Mouse (Mus musculus) frontal cortex, postnatal 25 days (tissue): ENCODE results near the gene Prkcz.

ENCODE experiments used
- DNase-seq, 2 experiments: peaks; one replicate each; pipeline ENCODE4 v3.0.0; 2022; ENCODE audit warnings: low spot score in 2 of 2

Gene Prkcz

DNA sequence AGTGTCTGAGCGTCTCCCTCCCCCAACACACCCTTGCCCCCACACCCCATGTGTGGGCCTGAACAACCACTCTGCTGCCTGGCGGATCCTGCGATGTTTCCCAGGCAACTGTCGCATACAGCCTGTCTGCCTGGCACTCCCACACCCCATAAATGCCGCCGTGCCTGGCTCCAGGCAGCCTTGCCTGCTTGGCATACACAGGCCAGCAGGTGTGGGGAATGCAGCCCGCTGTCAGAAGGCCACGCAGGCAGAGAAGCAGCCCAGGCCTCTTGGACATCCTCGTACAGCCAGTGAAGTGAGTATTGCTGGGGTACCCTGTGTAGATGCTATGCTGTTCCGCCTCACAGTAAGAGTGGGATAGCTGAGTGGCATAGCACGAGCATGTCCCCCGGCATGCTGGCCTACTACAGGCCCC lies 114.5 kb downstream of the Prkcz start:
- peak; percentile 45 to 63 for DNase-seq

DNA sequence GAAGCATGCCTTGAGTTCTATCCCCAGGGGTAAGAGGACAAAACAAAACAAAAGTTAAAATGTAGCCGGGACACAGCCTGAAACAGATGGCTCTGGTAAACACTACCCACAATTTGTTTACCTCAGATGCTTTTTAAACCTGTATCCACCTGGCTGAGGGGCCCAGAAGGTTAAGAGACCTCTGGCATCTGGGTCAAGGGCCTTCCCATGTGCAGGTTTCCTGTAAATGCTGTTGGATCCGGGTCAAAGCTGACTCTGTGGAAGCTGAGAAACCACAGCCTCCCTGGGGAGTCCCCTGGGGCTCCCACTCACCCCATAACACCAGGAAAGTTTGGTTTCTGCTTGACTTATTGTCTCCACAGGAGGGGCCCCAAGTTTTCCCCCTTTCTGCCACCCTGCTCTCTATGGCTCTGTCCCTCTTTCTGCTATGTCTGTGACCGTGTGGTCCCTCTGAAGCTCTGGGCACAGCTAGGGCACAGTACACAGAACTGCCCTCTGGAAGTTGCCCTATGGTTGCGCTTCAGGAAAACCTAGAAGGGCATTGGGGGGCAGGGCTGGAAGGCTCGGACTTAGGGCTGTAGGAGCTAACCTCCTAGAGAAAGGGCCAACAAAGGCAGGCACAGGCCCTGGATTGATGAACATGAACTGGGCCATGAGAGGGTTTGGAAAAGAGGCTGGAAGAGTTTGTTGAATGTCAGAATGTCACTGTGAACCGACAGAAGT lies 115.2 kb downstream of the Prkcz start:
- DNase-seq: no peak

DNA sequence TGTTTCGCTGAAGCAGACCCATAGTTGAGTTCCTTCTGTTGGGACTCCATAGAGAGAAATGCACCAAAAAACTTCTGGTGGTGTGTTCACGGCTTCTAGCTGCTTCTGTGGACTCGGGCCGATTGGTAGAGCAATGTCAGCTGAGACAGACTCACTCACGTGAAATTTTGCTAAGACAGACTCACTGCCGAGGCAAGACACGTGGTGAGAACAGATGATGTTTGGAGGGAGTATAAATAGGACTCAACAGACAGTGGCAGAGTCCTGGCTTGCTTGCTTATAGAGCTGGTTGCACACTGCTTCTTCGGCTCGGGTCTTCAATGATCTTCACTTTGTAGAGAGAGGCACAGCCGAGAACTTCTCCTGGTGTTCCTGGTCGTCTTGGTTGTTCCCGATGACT lies 117.9 kb downstream of the Prkcz start:
- DNase-seq: no peak

DNA sequence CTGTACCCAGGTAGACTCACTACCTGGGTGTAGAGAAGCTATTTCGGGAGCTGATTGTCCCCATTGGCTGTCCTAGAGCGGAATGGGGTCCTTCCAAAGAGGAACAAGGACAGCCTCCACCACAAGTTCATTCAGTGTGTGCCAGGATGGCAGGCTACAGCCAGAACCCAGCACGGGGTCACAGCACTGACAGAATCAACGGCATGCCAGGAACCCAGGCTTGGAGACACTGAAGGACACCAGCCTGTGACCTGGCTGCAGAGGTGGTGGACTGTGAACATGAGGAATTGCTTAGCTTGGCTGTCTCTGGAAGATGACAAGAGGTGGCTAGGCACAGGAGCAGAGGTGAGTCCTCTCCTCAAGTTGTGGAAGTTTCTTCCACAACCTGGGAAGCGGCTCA lies 118.9 kb downstream of the Prkcz start:
- DNase-seq: no peak

DNA sequence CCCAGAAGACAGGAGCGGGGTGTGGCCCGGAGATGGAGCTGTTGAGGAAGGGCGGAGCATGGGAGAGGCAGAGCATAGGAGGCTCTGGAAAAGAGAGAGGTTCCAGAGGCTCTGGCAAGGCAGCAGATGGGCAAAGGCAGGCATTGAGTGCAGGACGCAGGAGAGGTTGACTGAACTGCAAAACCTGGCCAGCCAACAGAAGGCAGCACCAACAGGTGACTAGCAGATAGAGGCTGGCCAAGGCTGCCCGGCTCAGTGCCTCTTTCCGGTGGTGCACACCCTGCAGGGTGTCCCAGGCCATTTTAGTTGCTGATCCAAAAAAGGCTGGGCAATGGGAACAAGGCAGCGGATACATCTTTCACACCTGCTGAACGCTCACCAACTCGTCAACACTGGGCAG lies 119.4 kb downstream of the Prkcz start:
- no peak for DNase-seq

DNA sequence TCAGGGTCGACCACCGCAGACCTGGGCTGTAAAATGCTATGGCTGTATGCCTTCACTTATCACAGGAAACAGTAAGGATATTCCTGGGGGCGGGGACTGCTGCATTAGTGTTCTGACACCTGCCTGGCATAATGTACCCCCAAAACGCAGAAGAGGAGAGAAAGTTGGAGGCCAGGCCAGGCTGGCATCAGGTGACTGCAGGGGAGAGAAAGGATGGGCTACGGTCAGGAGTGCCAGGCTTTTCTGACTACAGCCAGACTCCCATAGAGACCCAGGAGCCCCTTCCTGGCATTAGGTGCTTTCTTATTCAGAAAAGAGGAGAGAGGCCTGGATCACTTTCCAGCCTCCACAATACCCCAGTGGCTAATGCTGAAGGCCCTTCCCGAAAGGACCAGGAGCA lies 121.7 kb downstream of the Prkcz start:
- no peak for DNase-seq

DNA sequence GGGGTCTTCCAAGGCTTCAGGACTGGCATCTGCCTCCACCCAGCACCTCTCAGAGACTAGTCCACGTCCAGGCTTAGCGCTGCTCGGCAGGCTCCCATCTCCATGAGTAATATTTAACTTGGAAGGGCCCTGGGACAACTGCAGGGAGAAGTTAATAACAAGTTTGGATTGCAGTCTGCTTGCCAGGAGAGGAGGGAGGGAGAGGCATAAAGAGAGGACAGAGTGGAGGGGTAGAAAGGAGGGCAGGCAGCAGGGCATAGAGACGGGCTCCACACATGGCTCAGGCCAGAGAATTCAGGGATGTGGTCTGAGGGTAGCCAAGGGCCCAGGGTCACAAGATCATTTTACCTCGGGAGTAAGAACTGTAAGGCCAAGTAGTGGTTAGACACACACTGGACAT lies 122.9 kb downstream of the Prkcz start:
- DNase-seq: no peak

DNA sequence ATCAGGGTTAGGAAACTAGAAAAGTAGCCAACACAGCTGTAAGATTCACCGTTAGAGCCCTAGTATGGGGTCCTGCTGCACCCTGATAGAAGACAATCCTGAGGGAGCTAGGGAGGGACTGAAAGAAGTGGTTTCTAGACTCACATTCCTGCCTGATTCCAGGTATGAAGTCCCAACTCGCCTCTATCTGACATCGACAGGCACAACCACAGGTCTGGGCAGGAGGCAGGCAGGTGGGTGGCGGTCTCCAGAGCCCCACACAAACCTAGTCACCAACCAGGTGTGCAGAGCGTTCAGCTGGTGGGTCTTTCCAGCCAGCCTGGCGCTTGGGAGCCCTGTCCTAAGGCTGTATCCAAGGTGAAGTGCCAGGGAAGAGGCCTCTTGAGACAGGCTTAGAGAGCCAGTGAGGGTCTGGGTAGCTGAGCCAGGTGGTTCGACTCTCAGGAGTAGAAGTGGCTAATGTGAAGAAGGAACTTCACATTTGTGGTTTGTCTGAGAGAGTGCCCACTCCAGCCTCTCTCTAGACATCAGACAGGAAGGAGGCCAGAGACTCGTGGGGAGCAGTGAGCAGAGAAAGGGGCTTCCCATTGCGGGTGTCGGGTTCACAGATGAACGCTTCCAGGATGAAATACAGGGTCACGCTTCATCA lies 124.3 kb downstream of the Prkcz start:
- no peak for DNase-seq

DNA sequence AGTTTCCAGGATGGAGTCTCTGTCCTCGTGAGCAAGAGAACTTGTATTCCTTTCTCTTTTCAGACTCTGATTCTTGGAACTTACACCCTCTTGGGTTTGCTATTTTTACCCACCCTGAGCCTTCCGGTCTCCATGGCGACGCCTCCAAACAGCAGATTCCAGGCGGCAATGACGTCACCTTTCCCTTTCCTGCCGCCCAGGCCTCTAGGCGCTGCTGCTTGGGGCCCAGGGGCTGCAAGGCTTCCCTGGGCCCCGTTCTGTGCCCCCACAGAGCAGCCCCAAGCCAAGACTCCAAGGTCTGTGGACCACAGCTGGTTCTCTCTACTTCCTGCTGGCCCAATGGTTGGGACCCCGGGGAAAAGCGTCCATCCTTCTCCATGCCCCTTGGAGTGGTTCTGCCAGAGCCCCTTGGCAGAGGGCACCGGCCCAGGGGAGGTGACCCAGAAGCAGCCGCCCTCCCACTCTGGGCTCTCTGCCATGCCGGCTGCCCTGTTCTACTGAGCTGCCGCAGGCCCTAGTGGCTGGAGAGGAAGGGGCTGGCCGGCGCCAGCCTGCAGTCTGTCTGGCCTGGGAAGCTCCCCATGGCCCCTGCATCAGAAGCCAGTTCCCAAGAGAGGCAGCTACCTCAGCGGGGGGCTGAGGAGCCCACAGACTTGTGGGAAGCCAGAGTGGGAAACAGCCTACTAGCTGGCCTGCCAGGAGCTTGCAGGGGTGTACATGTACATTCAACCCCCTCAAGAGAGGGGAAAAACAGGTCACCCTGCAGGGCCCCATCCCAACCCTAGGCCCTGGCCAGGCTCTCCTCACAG lies 125.6 kb downstream of the Prkcz start:
- DNase-seq: peak; percentile 73 to 90

DNA sequence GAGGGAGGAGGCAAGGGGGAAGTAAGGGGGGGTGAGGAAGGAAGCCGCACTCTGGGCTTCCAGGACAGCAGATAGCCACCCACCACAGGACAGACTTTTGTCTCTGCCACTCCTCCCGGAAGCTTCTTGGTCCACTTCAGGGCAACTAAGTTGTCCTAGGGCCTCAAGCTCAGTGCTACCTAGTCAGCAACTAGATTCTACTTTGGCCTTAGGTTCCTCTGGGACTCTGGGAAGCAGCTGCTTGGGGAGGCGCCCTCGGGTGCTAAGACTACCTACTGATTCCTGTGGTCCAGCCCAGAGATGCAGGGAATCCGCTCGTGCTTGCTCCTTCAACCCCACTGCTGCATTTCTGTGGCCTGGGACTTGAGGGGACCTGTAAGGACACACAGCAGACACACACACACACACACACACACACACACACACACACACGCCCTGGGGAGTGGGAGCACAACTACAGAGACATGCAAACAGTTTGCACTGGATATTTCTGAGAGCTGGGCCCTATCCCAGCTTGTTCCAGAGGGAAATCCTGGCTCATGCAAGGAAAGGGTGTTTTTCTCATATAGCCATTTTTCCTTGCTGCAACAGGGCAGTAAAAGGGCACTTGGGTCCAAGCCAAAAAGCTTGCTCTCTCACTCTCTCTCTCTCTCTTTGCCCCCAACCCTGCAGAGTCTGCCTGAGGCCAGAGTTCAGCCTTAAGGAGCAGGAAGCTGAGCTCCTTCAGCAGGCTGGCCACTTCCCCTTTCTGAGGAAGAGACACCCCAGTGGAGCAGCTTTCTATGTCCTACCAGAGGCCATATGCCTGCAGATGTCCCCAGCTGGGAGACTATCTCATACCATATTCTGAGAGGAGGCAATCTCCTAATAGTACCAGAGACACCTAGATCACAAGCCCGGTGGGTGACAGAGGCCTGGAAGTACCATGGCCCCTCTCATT lies 126.5 kb downstream of the Prkcz start:
- DNase-seq: no peak

DNA sequence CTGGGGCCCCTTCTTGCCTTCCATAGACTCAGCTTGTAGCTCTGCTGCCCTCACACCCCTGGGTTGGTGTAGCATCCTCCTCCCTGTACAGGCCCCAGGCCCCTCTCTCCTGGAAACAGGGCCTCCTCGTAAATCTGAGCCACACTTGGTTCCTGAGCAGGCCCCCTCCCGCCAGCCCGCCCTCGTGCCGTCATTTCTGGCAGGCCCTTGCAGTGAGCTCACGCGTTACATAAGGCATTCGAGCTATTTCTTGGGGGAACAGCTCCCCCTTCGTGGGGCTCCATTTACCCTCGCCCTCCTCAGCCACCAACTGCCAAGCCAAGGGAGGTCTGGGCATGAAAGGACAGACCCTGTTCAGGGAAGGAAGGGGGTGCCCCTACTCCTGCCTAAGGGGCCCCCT lies 127.3 kb downstream of the Prkcz start:
- peak; percentile 60 to 65 for DNase-seq

DNA sequence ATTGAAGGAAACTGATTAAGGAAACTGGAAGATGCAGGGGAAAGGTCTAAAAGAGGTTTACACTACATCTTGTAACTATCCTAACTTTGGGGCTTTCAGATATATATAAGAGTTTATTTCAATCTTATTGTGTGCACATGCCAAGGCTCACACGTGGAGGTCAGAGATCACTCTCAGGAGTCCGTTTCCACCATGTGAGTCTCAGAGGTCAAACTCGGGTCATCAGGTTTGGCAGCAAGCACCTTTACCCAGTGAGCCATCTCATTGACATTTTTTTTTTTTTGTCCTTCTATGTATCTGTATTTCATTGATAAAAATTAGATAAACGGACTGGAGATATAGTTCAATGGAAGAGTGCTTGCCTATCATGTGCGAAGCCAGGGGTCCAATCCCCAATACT lies 132.7 kb downstream of the Prkcz start:
- DNase-seq: no peak

DNA sequence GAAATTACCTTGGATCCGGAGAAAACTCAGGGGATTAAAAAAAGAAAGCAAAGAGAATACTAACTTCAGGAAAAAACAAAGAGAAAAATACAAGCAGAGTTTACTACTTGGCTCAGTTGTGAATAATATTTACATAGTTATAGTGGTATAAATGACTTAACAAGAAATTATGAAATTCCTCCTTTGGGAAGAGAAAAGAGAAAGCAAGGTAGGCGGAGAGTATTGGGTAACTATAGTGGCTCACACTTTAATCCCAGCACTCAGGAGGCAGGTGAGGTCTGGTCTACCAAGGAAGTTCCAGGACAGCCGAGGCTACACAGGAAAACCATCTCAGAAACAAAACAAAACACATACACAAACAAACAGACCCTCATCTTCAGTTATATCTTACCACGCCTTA lies 133.2 kb downstream of the Prkcz start:
- DNase-seq: no peak

DNA sequence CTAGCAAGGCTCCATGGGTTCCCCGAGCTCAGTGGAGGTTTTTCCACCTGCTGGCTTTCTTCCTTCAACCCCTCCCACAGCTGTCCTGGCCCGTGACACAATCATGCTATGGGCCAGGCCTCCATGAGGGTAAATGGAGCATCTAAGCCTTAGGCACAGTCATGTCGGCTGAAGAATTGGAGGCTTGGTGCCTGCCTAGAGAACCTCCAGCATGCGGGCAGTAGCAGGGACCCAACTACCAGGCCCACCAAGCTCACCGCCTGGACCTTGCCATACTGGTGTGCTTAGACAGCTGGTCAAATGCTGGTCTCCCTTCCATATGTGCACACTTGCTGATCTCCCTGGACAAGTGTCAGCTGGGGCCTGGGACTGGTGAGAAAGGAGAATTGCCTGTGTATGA lies 135.2 kb downstream of the Prkcz start:
- no peak for DNase-seq

DNA sequence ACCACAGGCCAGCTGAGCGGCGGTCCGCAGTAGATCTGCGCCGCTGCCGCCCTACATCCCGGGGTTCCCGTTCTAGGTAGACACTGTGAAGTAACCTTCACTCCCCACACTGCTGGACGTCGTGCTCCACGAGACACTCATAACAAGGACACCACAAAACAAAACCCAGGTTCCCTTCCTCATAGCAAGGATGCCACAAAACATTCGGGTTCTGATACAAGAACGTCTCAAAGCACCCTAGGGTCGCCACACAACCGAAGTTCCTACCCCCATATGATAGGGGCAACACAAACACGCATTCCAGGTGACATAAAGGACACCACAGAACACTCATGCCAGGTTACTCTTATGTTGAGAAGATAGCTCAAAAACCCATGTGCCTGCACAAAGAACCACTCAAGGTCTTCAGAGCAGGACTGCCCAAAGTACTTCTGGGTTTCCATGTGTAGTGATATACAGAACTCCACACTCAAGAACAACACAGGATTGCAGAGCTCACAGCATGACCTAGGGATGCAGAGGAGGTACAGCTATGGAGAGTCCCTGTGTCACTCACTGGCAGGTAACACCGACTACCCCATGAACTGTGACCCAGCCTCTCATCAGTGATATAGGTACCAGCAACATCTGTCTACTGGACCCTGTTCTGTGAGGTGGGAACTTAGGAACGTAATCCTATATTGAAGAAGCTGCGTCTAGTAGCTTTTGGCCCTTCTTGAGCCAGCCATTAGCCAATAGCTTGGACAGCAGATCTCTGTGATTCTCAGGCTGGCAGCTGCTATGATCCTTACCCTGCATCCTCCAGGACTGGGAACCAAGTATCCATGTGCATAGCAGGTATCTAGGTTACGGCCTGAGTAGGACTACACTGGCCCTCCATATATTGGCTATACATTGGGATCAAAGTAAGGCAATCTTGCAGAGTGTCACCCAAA lies 137.3 kb downstream of the Prkcz start:
- DNase-seq: no peak

DNA sequence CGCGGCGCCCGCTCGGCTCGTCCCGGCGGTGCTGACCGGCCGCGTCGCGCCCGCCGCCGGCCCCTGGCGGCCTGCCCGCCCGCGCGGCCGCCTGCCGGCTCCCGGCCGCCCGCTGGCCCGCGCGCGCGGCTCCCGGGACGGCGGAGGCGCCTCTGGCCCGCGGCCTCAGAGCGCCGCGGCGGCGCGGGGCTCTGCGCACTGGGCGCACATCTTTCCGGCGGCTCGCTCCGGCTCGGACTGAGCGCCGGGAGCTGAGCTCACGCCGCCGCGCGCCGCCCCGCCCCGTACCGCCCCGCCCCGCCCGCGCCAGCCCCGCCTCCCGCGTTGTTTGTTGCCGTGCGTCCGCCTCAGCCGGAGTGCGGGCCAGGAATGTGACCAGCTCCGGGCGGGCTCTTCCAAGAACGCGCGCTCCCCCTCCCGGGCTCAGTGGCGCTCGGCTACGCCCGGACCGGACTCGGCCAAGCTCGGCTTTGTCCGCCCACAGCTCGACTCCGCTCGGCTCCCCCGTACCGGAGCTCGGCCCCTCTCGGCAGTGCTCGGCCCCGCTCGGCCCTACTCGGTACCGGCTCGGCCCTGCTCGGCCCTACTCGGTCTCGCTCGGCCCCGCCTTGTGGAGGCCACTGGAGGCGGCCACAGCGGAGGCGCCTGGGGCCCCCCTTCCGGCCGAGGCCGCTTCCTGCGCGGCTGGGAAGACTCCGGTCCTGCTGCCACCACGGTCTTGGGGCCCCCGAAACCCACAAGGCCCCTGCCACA lies 138.1 kb downstream of the Prkcz start:
- peak; percentile 99 to 100 for DNase-seq

DNA sequence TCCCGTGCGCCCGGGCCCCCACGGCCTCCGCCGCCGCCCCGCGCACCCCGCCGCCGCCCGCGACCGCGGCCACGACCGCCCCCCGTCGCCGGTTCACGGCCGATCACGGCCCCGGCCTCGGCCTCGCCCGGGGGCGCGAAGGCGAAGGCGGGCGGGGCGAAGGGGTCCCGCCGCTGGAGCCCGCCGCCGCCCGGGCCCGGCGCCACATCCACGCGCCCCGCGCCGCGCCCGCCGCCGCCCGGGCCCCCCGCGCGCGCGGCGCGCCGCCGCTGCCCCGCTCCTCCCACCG lies 138.7 kb downstream of the Prkcz start, which contains the start of gene Ski:
TSS of gene Ski (minus strand) at position 41 of the 289 bp plus-strand sequence.
- DNase-seq: no peak

DNA sequence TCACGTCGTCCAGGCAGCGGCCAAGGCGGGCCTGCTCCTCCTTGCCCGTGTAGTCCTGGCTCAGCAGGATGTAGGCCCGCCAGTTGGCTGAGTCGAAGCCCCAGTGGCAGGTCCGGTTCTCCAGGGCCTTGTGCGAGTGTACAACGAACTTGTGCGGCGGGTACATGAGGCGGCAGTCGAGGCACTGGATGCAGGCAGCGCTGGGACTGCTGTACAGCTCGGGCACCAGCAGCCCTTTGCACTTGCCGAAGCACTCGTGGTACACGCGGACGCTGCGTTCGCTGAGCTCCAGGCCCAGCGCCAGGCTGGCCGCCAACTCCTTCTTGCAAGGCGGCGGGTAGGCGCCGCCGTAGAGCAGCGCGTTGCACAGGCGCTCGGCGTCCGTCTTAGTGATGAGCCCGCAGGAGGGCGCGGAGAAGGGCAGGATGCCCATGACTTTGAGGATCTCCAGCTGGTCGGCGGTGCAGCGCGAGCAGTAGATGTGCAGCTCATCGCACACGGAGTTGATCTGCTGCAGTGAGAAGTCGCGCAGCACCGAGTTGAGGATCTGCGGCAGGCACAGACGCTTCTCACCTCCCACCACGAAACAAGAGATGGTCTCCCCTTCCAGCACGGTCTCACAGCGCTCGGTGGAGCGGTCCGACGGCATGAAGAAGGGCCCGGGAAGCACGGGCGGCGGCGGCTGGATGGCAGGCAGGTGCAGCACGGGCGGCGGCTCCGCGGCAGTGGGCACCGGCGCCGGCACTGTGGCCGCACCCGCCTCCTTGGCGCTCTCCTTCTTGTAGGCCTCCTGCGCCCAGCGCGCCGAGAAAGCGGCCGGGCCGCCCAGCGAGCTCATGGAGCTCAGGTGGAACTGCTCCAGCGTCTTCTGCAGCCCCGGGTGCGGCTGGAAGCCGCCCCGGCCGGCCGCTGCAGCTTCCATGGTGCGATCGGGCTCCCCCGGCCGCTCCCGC lies 139.3 kb downstream of the Prkcz start:
- DNase-seq: peak; percentile 51 to 60

DNA sequence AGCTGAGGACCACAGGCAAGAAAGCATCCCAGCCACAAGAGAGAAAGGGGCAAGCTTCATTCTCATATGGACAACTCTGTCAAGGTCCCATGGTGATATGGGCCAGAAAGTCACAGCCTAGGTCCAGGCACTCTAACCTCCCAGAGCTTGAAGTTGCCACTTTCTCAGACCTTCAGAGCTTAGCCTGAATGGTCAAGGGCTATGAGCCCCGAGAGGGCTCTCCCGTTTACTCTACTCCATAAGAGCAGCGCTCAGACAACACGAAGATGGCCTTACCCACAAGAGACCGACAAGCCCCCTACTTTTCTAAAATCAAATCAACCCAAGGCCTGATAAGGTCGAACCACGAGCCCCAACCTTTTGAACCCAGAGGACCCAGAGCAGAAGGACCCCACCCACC lies 140.1 kb downstream of the Prkcz start:
- DNase-seq: no peak
